Mouse (Mus musculus) Patski (cell line): Measurements from ENCODE around the gene Rpl3. TPM values are rescaled to one million over a fixed set of nuclear protein-coding genes. Genes with fewer than 3 reads are reported as not detected.

Experiments
- ATAC-seq: fragments of 100-300 bp; one replicate; pipeline ENCODE4 v1.8.0; 2021
- CTCF ChIA-PET: fragments of 350-600 bp; sonication (Branson Sonifier 250); formaldehyde crosslinking; loops from one replicate; lab custom pipeline; 2022; ENCODE audit warnings: inconsistent platforms; lab: Charles Lee
- POLR2A ChIA-PET: fragments of 350-600 bp; sonication (Branson Sonifier 250); formaldehyde crosslinking; loops from one replicate; lab custom pipeline; 2022; ENCODE audit warnings: antibody characterized with exemption, inconsistent platforms; lab: Charles Lee
- DNase-seq: peaks from one replicate; pipeline ENCODE4 v3.0.0-alpha.2; 2011; ENCODE audit warnings: low read depth, low spot score
- H3K27me3 ChIP-seq: fragments of 371-371 bp; one replicate; pipeline ENCODE4 v1.5.1; 2021
- CTCF ChIP-seq: fragments of 100-300 bp; IDR thresholded peaks from one replicate; pipeline ENCODE4 v1.5.1; 2021
- in situ Hi-C: fragments of 300-500 bp; cut with MboI; formaldehyde crosslinking; loops from 3 replicates; pipeline ENCODE4 v1.11.1; 2018; ENCODE audit warnings: low pct_unique_long_range_greater_than_20kb, mixed read lengths
- polyA plus RNA-seq: library from polyadenylated mRNA; unstranded; gene quantifications from one replicate; pipeline ENCODE4 v1.2.3, GENCODE M21; 2021

Rpl3 gene
- polyA plus RNA-seq, 1 experiment from 2014 or later = 938 TPM

GRCm38 (mm10) chr15:80117154-80117553 lies 25.5 kb upstream of the Rpl3 start:
- ChIA-PET POLR2A (no interaction called here), CTCF (no interaction called here)

GRCm38 (mm10) chr15:80115866-80116794 lies 24.5 kb upstream of the Rpl3 start:
- no peak for DNase-seq
- ATAC-seq = no peak
- in situ Hi-C loops = no loop called here
- TF ChIP-seq CTCF = no peak
- H3K27me3 ChIP-seq = no peaks in the 10 kb centered on the region
- CTCF ChIA-PET = interaction anchor here (0.7 kb wide), 1 partner anchor 17 kb away, joined by 3 read pairs; no protein-coding TSS in a partner anchor
- POLR2A ChIA-PET = no interaction called here

More at GRCm38 (mm10) chr15:80117154-80117553, 25.5 kb upstream of the Rpl3 start:
- no peak for DNase-seq
- ATAC-seq = no peak
- in situ Hi-C loops = no loop called here
- H3K27me3 ChIP-seq = no peaks in the 10 kb centered on the region
- no peak for TF ChIP-seq CTCF

DNA sequence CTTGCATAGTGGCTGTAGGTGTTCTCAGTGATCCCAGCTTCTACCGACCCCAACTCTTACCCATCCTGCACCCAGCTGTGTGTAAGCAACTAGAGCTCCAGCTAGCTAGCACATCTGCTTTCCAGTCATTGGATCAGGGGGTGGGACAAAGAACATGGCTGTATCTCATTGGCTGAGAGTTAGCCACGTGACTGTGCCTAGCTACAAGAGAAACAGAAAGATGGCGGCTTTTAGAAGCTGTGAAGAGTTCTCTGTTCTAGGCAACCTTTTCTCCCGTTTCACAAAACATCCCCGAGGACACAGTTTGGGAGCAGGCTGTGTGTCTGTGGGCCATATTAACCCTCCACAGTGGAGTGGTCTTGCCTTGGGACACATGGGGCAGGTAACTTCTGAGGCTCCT lies 23.6 kb upstream of the Rpl3 start:
- no peak for TF ChIP-seq CTCF
- no peak for ATAC-seq
- POLR2A ChIA-PET = interaction anchor here (0.9 kb wide), 1 partner anchor 13 kb away, joined by 3 read pairs; no protein-coding TSS in a partner anchor
- CTCF ChIA-PET = interaction anchor here (0.7 kb wide), 1 partner anchor 18 kb away, joined by 3 read pairs; no protein-coding TSS in a partner anchor
- DNase-seq = no peak
- in situ Hi-C loops = no loop called here
- H3K27me3 ChIP-seq = no peaks in the 10 kb centered on the region

- TF ChIP-seq CTCF = no peak
- in situ Hi-C loops = no loop called here
- CTCF ChIA-PET = interaction anchor here (1.9 kb wide), 1 partner anchor 15 kb away, joined by 6 read pairs; no protein-coding TSS in a partner anchor
- DNase-seq = no peak
- POLR2A ChIA-PET = interaction anchor here (0.9 kb wide), 1 partner anchor 14 kb away, joined by 3 read pairs; no protein-coding TSS in a partner anchor
- ATAC-seq = no peak
- no peaks in the 10 kb centered on the region for H3K27me3 ChIP-seq
Measured at GRCm38 (mm10) chr15:80114414-80114813, 22.7 kb upstream of the Rpl3 start.

- TF ChIP-seq CTCF = no peak
- POLR2A ChIA-PET = no interaction called here
- in situ Hi-C loops = no loop called here
- no peak for DNase-seq
- H3K27me3 ChIP-seq = no peaks in the 10 kb centered on the region
- CTCF ChIA-PET = no interaction called here
- ATAC-seq = no peak
Measured at GRCm38 (mm10) chr15:80112499-80112898, 20.8 kb upstream of the Rpl3 start.

- CTCF ChIA-PET = no interaction called here
- no peak for DNase-seq
- POLR2A ChIA-PET = interaction anchor here (0.5 kb wide), 1 partner anchor 23 kb away, joined by 7 read pairs; no protein-coding TSS in a partner anchor
- no peak for ATAC-seq
- no peaks in the 10 kb centered on the region for H3K27me3 ChIP-seq
- no peak for TF ChIP-seq CTCF
- in situ Hi-C loops = no loop called here
Measured at GRCm38 (mm10) chr15:80111436-80111835, 19.8 kb upstream of the Rpl3 start.

- CTCF ChIA-PET = interaction anchor here (0.9 kb wide), 1 partner anchor 25 kb away, joined by 3 read pairs; the partner anchor contains the start of gene Tab1
- POLR2A ChIA-PET = interaction anchor here (0.5 to 0.6 kb wide), 2 partner anchors 25 to 172 kb away, joined by 3 read pairs; partner anchors contain the start of gene Tab1
- no peak for TF ChIP-seq CTCF
- DNase-seq = no peak
- in situ Hi-C loops = no loop called here
- ATAC-seq = no peak
- H3K27me3 ChIP-seq = no peaks in the 10 kb centered on the region
Measured at GRCm38 (mm10) chr15:80107575-80107974, 15.9 kb upstream of the Rpl3 start.

DNA sequence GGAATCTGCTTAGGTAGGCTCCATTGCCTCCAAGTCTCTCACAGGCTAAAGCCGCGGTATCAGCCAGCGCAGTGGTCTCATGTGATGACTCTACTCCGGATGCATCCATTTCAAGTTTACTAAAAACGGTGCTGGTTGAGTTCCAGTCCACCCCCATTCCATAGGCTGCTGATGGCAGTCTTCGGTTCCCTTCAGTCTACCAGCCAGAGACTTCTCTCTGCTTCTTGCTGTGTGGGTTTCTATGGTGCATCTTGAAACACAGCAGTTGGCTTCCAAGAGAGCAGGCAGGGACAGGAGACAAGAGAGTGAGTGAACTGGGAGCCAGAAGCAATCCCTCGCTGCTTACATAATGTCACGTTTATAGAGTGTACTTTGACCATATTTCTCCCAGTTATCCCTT lies 15.5 kb upstream of the Rpl3 start:
- no peak for ATAC-seq
- TF ChIP-seq CTCF = no peak
- no peak for DNase-seq
- H3K27me3 ChIP-seq = no peaks in the 10 kb centered on the region
- in situ Hi-C loops = no loop called here
- POLR2A ChIA-PET = interaction anchor here (0.6 kb wide), 1 partner anchor 172 kb away, joined by 3 read pairs; no protein-coding TSS in a partner anchor
- CTCF ChIA-PET = interaction anchor here (0.9 kb wide), 1 partner anchor 26 kb away, joined by 3 read pairs; the partner anchor contains the start of gene Tab1

DNA sequence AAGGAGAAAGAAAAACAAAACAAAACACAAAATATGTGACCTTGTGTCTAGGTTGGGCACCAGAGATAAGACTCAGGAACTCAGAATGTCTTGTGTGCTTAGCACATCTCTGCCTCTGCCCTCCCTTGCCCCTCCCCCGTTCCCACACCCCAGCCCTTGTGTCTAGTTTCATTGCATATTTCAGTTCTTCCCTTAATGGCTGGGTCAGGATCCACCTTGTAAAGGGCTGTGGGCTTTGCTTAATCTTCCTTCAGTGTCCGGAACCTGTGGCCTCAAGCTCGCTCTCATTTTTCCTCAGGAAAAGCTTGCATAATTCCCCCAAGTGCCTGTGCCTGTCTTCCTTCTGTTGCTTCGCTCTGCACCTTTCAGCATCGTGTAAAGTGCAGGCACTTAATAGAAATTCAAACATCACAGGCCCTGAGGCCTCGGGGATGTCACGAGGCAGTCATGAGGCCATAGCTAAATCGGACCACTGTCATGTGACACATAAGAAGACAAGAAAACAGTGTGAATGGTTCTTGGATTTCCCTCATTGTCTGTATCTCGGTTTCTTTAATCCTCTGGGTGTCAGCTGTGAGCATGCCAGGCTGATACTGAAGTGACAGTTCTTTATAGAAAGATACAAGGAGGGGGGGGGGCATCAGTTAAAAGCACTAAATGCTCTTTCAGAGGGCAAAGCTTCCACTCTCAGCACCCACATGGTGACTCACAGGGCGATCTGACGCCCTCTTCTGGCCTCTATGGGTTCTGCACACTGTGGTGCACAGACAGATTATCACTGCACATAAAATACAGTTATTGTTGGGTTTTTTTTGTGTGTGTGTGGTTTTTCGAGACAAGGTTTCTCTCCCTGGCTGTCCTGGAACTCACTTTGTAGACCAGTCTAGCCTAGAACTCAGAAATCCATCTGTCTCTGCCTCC lies 14.1 kb upstream of the Rpl3 start:
- TF ChIP-seq CTCF = no peak
- no peak for DNase-seq
- ChIA-PET CTCF (interaction anchor here (0.8 kb wide), 1 partner anchor 25 kb away, joined by 3 read pairs; no protein-coding TSS in a partner anchor), POLR2A (no interaction called here)
- no peaks in the 10 kb centered on the region for H3K27me3 ChIP-seq
- no peak for ATAC-seq
- in situ Hi-C loops = no loop called here

DNA sequence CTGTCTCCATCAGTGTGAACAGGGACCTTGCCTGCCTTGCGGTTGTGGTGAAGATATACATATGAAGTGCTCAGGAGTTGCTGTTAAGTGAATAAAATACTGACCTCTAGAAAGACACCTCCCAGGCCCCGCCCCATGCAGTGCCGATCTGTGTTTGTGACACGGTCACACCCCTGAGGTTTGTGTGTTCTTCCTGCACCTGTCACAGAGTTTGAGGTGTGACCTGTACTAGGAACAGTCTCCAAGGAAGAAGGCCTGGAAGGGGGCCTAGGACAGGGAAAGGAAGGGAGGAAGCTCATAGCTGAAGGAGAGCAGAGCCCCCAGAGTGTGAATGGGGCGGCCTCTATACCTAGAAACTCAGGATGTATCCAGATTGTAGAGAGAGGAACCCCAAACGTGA lies 10.8 kb upstream of the Rpl3 start:
- in situ Hi-C loops = no loop called here
- no peaks in the 10 kb centered on the region for H3K27me3 ChIP-seq
- DNase-seq = no peak
- ATAC-seq = no peak
- no peak for TF ChIP-seq CTCF
- ChIA-PET POLR2A (no interaction called here), CTCF (no interaction called here)
